In the genomic region with DNA sequence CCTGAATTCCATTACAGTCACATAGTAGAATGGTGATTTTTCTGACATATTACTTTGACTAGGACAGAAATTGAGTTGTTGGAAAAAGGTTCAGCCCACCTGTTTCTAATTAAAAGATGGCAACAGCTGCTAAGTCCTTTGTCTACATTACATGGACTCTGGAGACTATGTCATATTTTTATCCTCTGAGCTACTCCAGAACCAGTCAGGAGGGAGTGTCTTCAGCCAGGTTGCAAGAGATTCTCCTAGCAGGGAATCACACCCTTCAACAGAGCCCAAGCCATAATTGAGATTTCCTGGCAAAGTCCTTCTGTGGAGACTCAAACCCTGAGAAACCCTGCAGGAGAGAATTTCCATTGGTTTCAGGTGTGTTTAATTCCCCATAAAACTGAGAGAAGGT, we compare ENCODE assay signal across 34 mouse cellular contexts.
"Had no signal": no experiment of that assay in that cellular context is flagged by ENCODE, and none has a peak within 500 bp of the region (broad histone marks: within the 10 kb centered on the region; RNA-seq: fewer than 3 reads in every experiment).

No protein-coding gene starts in this region.

- H3K27me3 ChIP-seq: heart, embryonic 12.5 days; heart, embryonic 13.5 days; heart, embryonic 15.5 days; hindbrain, embryonic 12.5 days; hindbrain, embryonic 13.5 days; hindbrain, embryonic 15.5 days; intestine, embryonic 15.5 days; kidney, embryonic 15.5 days had no signal

- H3K4me1 ChIP-seq: heart, embryonic 12.5 days; heart, embryonic 13.5 days; heart, embryonic 15.5 days; hindbrain, embryonic 10.5 days; hindbrain, embryonic 12.5 days; hindbrain, embryonic 13.5 days; hindbrain, embryonic 15.5 days; intestine, embryonic 15.5 days; kidney, embryonic 15.5 days had no signal

- H3K9ac ChIP-seq: heart, embryonic 12.5 days; heart, embryonic 13.5 days; heart, embryonic 15.5 days; hindbrain, embryonic 12.5 days; hindbrain, embryonic 13.5 days; hindbrain, embryonic 14.5 days; hindbrain, embryonic 15.5 days; intestine, embryonic 15.5 days; kidney, embryonic 15.5 days had no signal

- H3K27ac ChIP-seq: heart, embryonic 13.5 days; heart, embryonic 15.5 days; hindbrain, embryonic 10.5 days; hindbrain, embryonic 12.5 days; hindbrain, embryonic 13.5 days; hindbrain, embryonic 14.5 days; hindbrain, embryonic 15.5 days; hindbrain, postnatal 0 days; intestine, embryonic 15.5 days; kidney, embryonic 15.5 days; kidney, postnatal 0 days; layer of hippocampus, adult 2 months; left cerebral cortex, adult 2 months had no signal

- ATAC-seq: hindbrain, embryonic 16.5 days; hindbrain, postnatal 0 days; inflammation-experienced regulatory T-cells, adult 6 months; intestine, embryonic 15.5 days; intestine, embryonic 16.5 days; intestine, postnatal 0 days had no signal

- H3K4me2 ChIP-seq: heart, embryonic 12.5 days; heart, embryonic 13.5 days; heart, embryonic 15.5 days; hindbrain, embryonic 12.5 days; hindbrain, embryonic 13.5 days; hindbrain, embryonic 14.5 days; hindbrain, embryonic 15.5 days; intestine, embryonic 15.5 days; kidney, embryonic 15.5 days had no signal

- H3K36me3 ChIP-seq: heart, embryonic 12.5 days; heart, embryonic 13.5 days; heart, embryonic 15.5 days; hindbrain, embryonic 10.5 days; hindbrain, embryonic 12.5 days; hindbrain, embryonic 13.5 days; hindbrain, embryonic 15.5 days; intestine, embryonic 15.5 days; kidney, embryonic 15.5 days had no signal

- H3K9me3 ChIP-seq: heart, embryonic 12.5 days; heart, embryonic 13.5 days; heart, embryonic 15.5 days; hindbrain, embryonic 10.5 days; hindbrain, embryonic 12.5 days; hindbrain, embryonic 13.5 days; hindbrain, embryonic 15.5 days; intestine, embryonic 15.5 days; kidney, embryonic 15.5 days had no signal

- DNase-seq: heart, postnatal 10 days; heart, postnatal 14 days; heart, postnatal 36 days; heart, postnatal 4 days; kidney, adult 11 months; kidney, adult 18-20 months; kidney, adult 2 months; kidney, adult 8-10 months; kidney, adult 9 months; kidney, postnatal 10 days; kidney, postnatal 14 days; kidney, postnatal 25 days; kidney, postnatal 36 days; kidney, postnatal 4 days; layer of hippocampus, adult 9-11 months; layer of hippocampus, postnatal 36 days had no signal

- H3K4me3 ChIP-seq: heart, embryonic 12.5 days; heart, embryonic 13.5 days; heart, embryonic 15.5 days; hindbrain, embryonic 10.5 days; hindbrain, embryonic 12.5 days; hindbrain, embryonic 13.5 days; hindbrain, embryonic 15.5 days; intestine, embryonic 15.5 days; kidney, embryonic 15.5 days; layer of hippocampus, adult 2 months; left cerebral cortex, adult 2 months had no signal
